Mouse (Mus musculus) bone marrow macrophage, adult 2 months (primary cell): ENCODE measurements around the gene Alg9.

ENCODE experiments used
- CTCF ChIP-seq: IDR thresholded peaks from 2 replicates; pipeline ENCODE4 v1.5.1; 2012; ENCODE audit warnings: low read depth, mild to moderate bottlenecking, low read length, moderate library complexity
- POLR2A ChIP-seq: IDR thresholded peaks from 2 replicates; pipeline ENCODE4 v1.6.1; 2012; ENCODE audit warnings: mild to moderate bottlenecking, low read depth, low read length, borderline replicate concordance

- TF ChIP-seq CTCF (0 out of 2 replicates have a peak, but pooled peaks have one; percentile 20), POLR2A (no peak)
Observed at GRCm38 (mm10) chr9:50800985-50801384, 26.2 kb downstream of the Alg9 start.
